Mouse (Mus musculus): ENCODE measurements at regions not wholly inside any gene's neighbourhood (a gene's known extent, or its start where the extent isn't known, plus 50 kb on each side); places are given as distances from the start of the nearest gene placed in this dataset.

GRCm38 (mm10) chr7:71937731-71938130, 368.7 kb downstream of the Mctp2 start:
- H3K4me1 ChIP-seq: peaks cover 12% of the 10 kb centered on the region
- H3K9ac ChIP-seq (replicated peaks): no peak overlapping the region
- ATAC-seq (replicated peaks): no peak
- WGBS: 84% methylated on average over 3 of the region's 3 CpGs
- H3K36me3 ChIP-seq: no peaks in the 10 kb centered on the region
- H3K4me2 ChIP-seq (replicated peaks): no peak overlapping the region
- H3K27me3 ChIP-seq: no peaks in the 10 kb centered on the region
- no peaks in the 10 kb centered on the region for H3K9me3 ChIP-seq
- no peak overlapping the region for H3K27ac ChIP-seq (replicated peaks)
- H3K4me3 ChIP-seq: no peak overlapping the region

- 74% methylated on average over 4 of the region's 4 CpGs for WGBS
- no peak overlapping the region for H3K4me2 ChIP-seq (replicated peaks)
- no peak overlapping the region for H3K27ac ChIP-seq (replicated peaks)
- H3K9me3 ChIP-seq: no peaks in the 10 kb centered on the region
- ATAC-seq (replicated peaks): no peak
- H3K9ac ChIP-seq (replicated peaks): no peak overlapping the region
- no peak overlapping the region for H3K4me3 ChIP-seq
- peaks cover 3% of the 10 kb centered on the region; the same call in 1 of the 2 replicates for H3K4me1 ChIP-seq
- no peaks in the 10 kb centered on the region for H3K36me3 ChIP-seq
- H3K27me3 ChIP-seq: no peaks in the 10 kb centered on the region
Observed at GRCm38 (mm10) chr7:71936690-71937089, 369.7 kb downstream of the Mctp2 start.

Measured in forebrain, embryonic 15.5 days (tissue).